Mouse (Mus musculus): ENCODE data around the gene Pknox2. TPM values are rescaled to one million over a fixed set of nuclear protein-coding genes. Genes with fewer than 3 reads are reported as not detected.

Pknox2 gene
- total RNA-seq, 2 experiments from 2014 or later, result 2.0 to 3.5 TPM

DNA sequence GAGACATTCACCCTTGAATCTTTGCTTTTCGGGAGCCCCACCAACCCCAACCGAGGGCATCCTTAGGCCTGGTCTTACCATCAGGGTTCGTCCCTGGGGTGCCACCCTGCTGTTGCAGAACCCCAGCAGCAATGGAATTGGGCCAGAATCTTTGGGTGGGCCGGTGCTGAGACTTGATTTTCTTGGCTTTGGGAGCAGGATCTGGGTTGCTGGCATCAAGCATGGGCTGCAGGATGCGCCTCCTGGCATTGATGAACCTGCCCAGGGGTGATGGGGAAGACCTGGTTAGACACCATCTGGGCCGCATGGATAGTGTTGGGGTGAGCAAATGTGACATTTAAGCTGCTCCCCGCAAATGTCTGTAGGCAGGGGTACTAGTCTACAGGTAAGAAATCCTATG lies 253.0 kb downstream of the Pknox2 start:
- DNase-seq (ENCODE audit: low spot score in 2 of 2), result no peak

DNA sequence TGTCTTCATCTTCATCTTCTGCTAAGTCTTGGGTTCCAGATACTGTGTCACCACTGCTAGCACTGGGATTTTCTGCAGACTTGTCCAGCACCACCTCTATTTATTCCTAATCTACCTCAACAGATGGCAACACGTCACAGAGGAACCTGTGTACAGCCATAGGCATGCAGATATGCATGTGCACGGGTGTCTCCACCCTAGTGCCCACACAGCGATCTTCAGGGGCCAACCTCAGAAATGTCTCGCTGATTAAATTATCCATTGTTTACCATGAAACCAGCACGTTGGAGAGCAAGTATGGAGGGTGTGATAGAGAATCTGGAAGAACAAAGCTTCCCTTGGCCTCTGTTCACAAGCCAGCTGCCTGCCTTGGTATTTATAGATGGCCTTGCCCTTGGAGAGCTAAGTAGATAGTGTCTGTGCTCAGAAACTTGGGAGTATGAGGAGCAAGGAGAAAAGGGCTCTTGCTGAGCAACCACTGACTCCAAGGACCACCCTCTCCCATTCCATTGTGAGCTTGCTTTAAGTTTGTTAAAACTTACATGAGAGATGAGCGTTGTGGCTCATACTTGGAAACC lies 253.7 kb downstream of the Pknox2 start:
- no peak for DNase-seq (ENCODE audit: low spot score in 2 of 2)

GRCm38 (mm10) chr9:36890552-36890951 lies 256.7 kb downstream of the Pknox2 start:
- peak; percentile 29 to 47 for DNase-seq (ENCODE audit: low spot score in 2 of 2)

DNA sequence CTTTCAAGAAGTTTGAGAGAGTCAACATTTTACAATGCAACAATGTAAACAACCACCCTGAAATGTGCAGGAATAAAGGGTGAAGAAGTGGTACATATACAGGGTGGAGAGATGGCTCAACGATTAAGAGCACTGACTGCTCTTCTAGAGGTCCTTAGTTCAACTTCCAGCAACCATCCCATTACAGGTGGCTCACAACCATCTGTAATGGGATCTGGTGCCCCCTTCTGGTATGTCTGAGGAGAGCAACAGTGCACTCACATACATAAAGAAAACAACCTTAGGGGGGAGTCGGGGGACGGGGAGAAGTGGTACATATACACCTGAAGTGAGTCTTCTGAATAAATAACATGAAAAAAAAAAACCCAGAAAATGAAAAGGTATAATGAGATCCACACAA lies 262.0 kb downstream of the Pknox2 start:
- peak in 1 of 2 experiments; percentile 15 for DNase-seq (ENCODE audit: low spot score in 2 of 2)

- DNase-seq (ENCODE audit: low spot score in 2 of 2), result no peak
Measured at GRCm38 (mm10) chr9:36883569-36883968, 263.6 kb downstream of the Pknox2 start.

GRCm38 (mm10) chr9:36882034-36882745 lies 265.0 kb downstream of the Pknox2 start:
- no peak for DNase-seq (ENCODE audit: low spot score in 2 of 2)

DNA sequence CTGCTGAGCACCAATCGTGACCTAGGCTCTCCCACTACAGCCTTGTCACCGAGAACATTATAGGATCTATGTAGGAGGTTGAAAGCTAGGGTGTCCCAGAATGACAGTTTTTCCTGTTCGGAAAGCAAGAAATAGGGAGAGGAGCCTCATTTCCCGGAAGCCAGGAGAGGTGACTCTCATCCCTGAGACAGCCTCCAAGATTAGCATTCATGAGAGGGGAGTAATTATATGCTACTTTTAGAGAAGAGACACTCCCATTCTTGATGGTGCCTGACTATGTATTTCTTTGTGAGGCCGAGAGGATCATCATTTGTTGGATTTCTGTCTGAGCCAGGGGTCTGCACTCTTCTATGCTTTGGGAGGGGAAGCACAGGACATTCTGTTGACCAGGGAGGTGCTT lies 265.6 kb downstream of the Pknox2 start:
- no peak for DNase-seq (ENCODE audit: low spot score in 2 of 2)

- DNase-seq (ENCODE audit: low spot score in 2 of 2), result no peak
Measured at GRCm38 (mm10) chr9:36876787-36877186, 270.4 kb downstream of the Pknox2 start.

DNA sequence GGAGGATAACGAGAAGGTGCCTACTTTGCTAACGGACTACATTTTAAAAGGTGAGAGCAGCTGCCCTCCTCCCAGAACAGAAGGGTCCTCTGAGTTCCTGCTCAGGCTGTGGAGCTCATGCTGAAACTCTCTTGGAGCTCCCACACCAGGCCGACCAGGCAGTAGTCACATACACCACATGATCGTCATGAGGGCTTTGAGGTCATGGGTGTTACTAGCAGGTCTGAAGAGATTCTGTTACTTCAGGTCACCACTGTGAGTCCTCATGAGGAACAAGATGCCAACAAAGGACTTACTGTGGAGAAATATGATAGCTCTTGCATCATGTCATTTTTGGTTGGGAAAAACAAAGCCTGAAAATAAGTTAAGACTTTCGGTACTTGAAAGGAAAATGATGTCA lies 270.9 kb downstream of the Pknox2 start:
- no peak for DNase-seq (ENCODE audit: low spot score in 2 of 2)

DNA sequence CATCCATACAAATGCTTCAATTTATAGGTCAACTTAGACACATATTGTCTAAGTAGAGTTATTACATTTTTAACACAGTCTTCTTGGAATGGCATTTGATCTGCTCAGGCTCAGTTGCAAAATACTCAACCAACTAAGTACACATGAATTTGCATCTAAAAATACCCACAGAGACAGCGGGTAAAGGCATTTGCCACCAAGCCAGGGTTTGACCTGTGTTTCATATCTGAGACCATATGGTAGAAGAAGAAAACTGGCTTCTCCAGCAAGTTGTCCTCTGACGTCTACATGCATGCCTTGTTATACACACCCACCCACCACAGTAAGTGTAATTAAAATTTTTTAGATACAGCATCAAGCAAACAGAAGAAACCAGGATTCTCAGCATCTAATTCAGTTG lies 273.4 kb downstream of the Pknox2 start:
- no peak for DNase-seq (ENCODE audit: low spot score in 2 of 2)

- DNase-seq (ENCODE audit: low spot score in 2 of 2), result no peak
Measured at GRCm38 (mm10) chr9:36870263-36870662, 276.9 kb downstream of the Pknox2 start.

GRCm38 (mm10) chr9:36868662-36869061 lies 278.5 kb downstream of the Pknox2 start:
- DNase-seq (ENCODE audit: low spot score in 2 of 2), result no peak

DNA sequence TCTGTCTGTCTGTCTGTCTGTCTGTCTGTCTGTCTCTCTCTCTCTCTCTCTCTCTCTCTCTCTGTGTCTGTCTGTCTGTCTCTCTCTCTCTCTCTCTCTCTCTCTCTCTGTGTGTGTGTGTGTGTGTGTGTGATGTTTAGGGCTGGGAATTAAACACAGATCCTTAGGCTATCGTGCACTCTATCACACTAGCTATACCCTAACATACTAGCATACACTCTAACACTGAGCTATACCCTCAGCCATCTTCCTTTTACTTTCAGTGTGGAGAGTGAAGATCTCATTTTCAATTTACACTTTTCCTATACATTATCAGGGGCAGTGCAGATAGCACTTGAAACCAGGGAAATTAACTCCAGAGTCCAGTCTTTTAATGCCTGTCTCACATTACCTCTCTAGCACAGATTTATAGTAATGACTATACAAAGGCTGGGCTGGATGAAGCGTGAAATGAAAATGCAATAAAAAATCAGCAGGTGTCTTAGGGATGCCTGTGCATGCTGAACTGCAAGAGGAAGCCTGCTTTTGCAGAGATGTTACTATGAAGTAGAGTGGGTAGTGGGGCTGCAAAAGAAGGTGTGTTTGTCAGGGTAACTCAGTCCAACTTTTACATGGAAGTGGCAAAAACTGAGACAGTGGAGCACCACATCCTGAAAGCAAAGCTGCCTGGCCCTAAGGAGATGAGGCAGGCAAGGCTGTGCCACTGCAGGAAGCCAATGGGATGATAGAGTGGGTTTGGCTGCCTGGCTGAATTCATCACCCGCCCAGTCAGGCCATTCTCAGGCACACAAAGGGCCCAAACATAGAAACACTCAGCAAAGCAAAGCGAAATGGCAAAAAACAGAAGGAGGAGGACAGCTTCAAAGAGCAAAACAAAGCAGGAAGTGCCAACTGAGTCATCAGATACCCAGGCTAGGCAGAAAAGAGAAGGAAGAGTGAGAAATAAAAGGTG lies 282.1 kb downstream of the Pknox2 start:
- no peak for DNase-seq (ENCODE audit: low spot score in 2 of 2)

DNA sequence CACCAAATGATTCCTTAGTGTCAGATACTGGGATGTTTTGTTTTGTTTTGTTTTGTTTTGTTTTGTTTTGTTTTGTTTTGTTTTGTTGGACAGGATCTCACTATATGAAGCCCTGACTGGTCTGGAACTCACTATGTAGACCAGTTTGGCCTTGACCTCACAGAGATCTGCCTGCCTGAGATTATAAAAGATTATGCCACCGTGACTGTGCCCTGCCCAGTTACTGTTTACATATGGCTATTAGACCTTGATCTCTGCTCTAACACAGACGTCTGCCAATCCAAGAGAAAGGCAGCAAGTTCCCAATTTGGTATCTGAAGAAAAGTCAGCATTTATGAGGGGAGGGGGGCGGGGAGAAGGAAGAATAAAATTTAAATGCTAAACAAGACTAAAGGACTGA lies 283.5 kb downstream of the Pknox2 start:
- DNase-seq (ENCODE audit: low spot score in 2 of 2), result no peak

DNA sequence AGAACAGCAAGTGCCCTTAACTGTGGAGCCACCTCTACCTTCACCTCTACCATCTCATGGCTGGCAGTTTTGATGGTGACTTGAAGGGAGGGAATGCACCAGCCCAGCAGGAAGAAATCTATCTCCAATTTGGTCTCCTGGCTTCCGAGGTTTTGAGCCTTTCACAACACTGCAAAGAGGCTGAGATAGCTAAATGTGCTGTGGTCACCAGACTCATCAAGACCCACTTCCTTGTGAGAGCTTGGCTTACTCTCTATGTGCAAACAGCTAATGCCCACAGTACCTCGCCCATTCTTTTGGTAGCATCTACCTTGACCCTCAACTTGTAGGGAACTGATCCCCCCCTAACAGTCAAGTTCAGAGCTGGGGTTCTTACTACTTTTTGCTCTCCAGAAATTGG lies 284.6 kb downstream of the Pknox2 start:
- no peak for DNase-seq (ENCODE audit: low spot score in 2 of 2)

- DNase-seq (ENCODE audit: low spot score in 2 of 2), result no peak
Measured at GRCm38 (mm10) chr9:36858677-36859076, 288.5 kb downstream of the Pknox2 start.

GRCm38 (mm10) chr9:36857476-36858117 lies 289.6 kb downstream of the Pknox2 start:
- no peak for DNase-seq (ENCODE audit: low spot score in 2 of 2)

- DNase-seq (ENCODE audit: low spot score in 2 of 2), result no peak
Measured at GRCm38 (mm10) chr9:36856351-36856750, 290.9 kb downstream of the Pknox2 start.

GRCm38 (mm10) chr9:36852175-36852574 lies 295.0 kb downstream of the Pknox2 start:
- DNase-seq (ENCODE audit: low spot score in 2 of 2), result no peak

GRCm38 (mm10) chr9:36850091-36850490 lies 297.1 kb downstream of the Pknox2 start:
- no peak for DNase-seq (ENCODE audit: low spot score in 2 of 2)

GRCm38 (mm10) chr9:36848661-36849060 lies 298.5 kb downstream of the Pknox2 start:
- no peak for DNase-seq (ENCODE audit: low spot score in 2 of 2)
